Mouse (Mus musculus): ENCODE measurements around the gene Kcnip3. TPM values are rescaled to one million over a fixed set of nuclear protein-coding genes. Genes with fewer than 3 reads are reported as not detected.
A peak's percentile ranks its signal among the peaks of the same experiment; 100 is the strongest.

Gene Kcnip3
- polyA plus RNA-seq, 1 experiment from 2014 or later, result 2.4 TPM

GRCm38 (mm10) chr2:127459341-127459740 is 62.6 kb downstream of the Kcnip3 start:
- H3K36me3 ChIP-seq, result no peaks in the 10 kb centered on the region
- H3K27ac ChIP-seq, result no peak overlapping the region
- 82% methylated on average over 2 of the region's 2 CpGs for WGBS
- no peak overlapping the region for H3K4me2 ChIP-seq
- no peaks in the 10 kb centered on the region for H3K9me3 ChIP-seq
- H3K9ac ChIP-seq, result no peak overlapping the region
- ATAC-seq (ENCODE audit: insufficient number of reproducible peaks, insufficient read depth, low FRiP score, low TSS enrichment, low read depth), result no peak
- H3K4me1 ChIP-seq, result no peaks in the 10 kb centered on the region
- no peaks in the 10 kb centered on the region for H3K27me3 ChIP-seq
- no peak overlapping the region for H3K4me3 ChIP-seq

GRCm38 (mm10) chr2:127453764-127454163 is 68.1 kb downstream of the Kcnip3 start:
- no peak overlapping the region for H3K4me3 ChIP-seq
- no peak overlapping the region for H3K4me2 ChIP-seq
- peaks cover 15% of the 10 kb centered on the region for H3K27me3 ChIP-seq
- no peaks in the 10 kb centered on the region for H3K9me3 ChIP-seq
- WGBS, result 5% methylated on average over 5 of the region's 5 CpGs
- H3K4me1 ChIP-seq, result peaks cover 4% of the 10 kb centered on the region
- ATAC-seq (ENCODE audit: insufficient number of reproducible peaks, insufficient read depth, low FRiP score, low TSS enrichment, low read depth), result no peak
- no peak overlapping the region for H3K27ac ChIP-seq
- no peaks in the 10 kb centered on the region for H3K36me3 ChIP-seq
- H3K9ac ChIP-seq, result no peak overlapping the region

- Histone ChIP-seq H3K4me2 (no peak overlapping the region), H3K27ac (no peak overlapping the region), H3K4me3 (no peak overlapping the region), H3K9me3 (no peaks in the 10 kb centered on the region), H3K27me3 (peaks cover 15% of the 10 kb centered on the region), H3K9ac (no peak overlapping the region), H3K36me3 (no peaks in the 10 kb centered on the region), H3K4me1 (peaks cover 4% of the 10 kb centered on the region)
- 84% methylated on average over 9 of the region's 9 CpGs for WGBS
- no peak for ATAC-seq (ENCODE audit: insufficient number of reproducible peaks, insufficient read depth, low FRiP score, low TSS enrichment, low read depth)
Observed at GRCm38 (mm10) chr2:127453141-127453540, 68.8 kb downstream of the Kcnip3 start.

- Histone ChIP-seq H3K27me3 (peaks cover 15% of the 10 kb centered on the region), H3K4me3 (no peak overlapping the region), H3K9ac (no peak overlapping the region), H3K4me1 (peaks cover 4% of the 10 kb centered on the region), H3K9me3 (no peaks in the 10 kb centered on the region), H3K27ac (no peak overlapping the region), H3K36me3 (no peaks in the 10 kb centered on the region), H3K4me2 (no peak overlapping the region)
- no peak for ATAC-seq (ENCODE audit: insufficient number of reproducible peaks, insufficient read depth, low FRiP score, low TSS enrichment, low read depth)
- WGBS, result 48% methylated on average over 6 of the region's 6 CpGs
Observed at GRCm38 (mm10) chr2:127451748-127452147, 70.1 kb downstream of the Kcnip3 start.

GRCm38 (mm10) chr2:127449691-127450090 is 72.2 kb downstream of the Kcnip3 start:
- Histone ChIP-seq H3K4me2 (no peak overlapping the region), H3K9ac (peak overlapping the region; percentile 27; the same call in 1 of the 2 replicates), H3K36me3 (no peaks in the 10 kb centered on the region), H3K4me1 (peaks cover 7% of the 10 kb centered on the region), H3K27me3 (peaks cover 15% of the 10 kb centered on the region), H3K9me3 (no peaks in the 10 kb centered on the region), H3K27ac (no peak overlapping the region), H3K4me3 (no peak overlapping the region)
- no peak for ATAC-seq (ENCODE audit: insufficient number of reproducible peaks, insufficient read depth, low FRiP score, low TSS enrichment, low read depth)
- 30% methylated on average over 7 of the region's 7 CpGs for WGBS

- WGBS, result 55% methylated on average over 3 of the region's 3 CpGs
- Histone ChIP-seq H3K36me3 (no peaks in the 10 kb centered on the region), H3K4me2 (no peak overlapping the region), H3K27ac (no peak overlapping the region), H3K27me3 (0 out of 2 replicates have a peak, but pooled peaks cover 6% of the 10 kb centered on the region), H3K9me3 (no peaks in the 10 kb centered on the region), H3K4me1 (peaks cover 22% of the 10 kb centered on the region), H3K9ac (no peak overlapping the region), H3K4me3 (no peak overlapping the region)
- no peak for ATAC-seq (ENCODE audit: insufficient number of reproducible peaks, insufficient read depth, low FRiP score, low TSS enrichment, low read depth)
Observed at GRCm38 (mm10) chr2:127446847-127447246, 75.0 kb downstream of the Kcnip3 start.

GRCm38 (mm10) chr2:127444055-127444789 is 77.7 kb downstream of the Kcnip3 start, which contains the start of gene Fahd2a:
Gene Fahd2a (minus strand): TSS chr2:127444565.
- peak within 1 kb of the TSS; percentile 86 for H3K9ac ChIP-seq
- no peaks in the 10 kb centered on the region for H3K36me3 ChIP-seq
- H3K27ac ChIP-seq, result no peak within 1 kb of the TSS; the same call in 1 of the 2 replicates
- peak; percentile 74 for ATAC-seq (ENCODE audit: insufficient number of reproducible peaks, insufficient read depth, low FRiP score, low TSS enrichment, low read depth)
- peak within 1 kb of the TSS; percentile 80 for H3K4me3 ChIP-seq
- 3% methylated on average over 37 of the region's 37 CpGs for WGBS
- H3K4me1 ChIP-seq, result peaks cover 18% of the 10 kb centered on the region
- H3K4me2 ChIP-seq, result peak within 1 kb of the TSS; percentile 87
- H3K27me3 ChIP-seq, result no peaks in the 10 kb centered on the region
- H3K9me3 ChIP-seq, result no peaks in the 10 kb centered on the region

GRCm38 (mm10) chr2:127437697-127438096 is 84.2 kb downstream of the Kcnip3 start:
- Histone ChIP-seq H3K4me2 (no peak overlapping the region), H3K9me3 (no peaks in the 10 kb centered on the region), H3K27ac (no peak overlapping the region), H3K9ac (no peak overlapping the region), H3K4me1 (peaks cover under 1% of the 10 kb centered on the region; the same call in 1 of the 2 replicates), H3K36me3 (peaks cover 46% of the 10 kb centered on the region), H3K27me3 (no peaks in the 10 kb centered on the region), H3K4me3 (no peak overlapping the region)
- WGBS, result 86% methylated on average over 5 of the region's 5 CpGs
- no peak for ATAC-seq (ENCODE audit: insufficient number of reproducible peaks, insufficient read depth, low FRiP score, low TSS enrichment, low read depth)

- WGBS, result 91% methylated on average over 2 of the region's 2 CpGs
- Histone ChIP-seq H3K27ac (no peak overlapping the region), H3K4me2 (no peak overlapping the region), H3K27me3 (no peaks in the 10 kb centered on the region), H3K4me3 (no peak overlapping the region), H3K9me3 (no peaks in the 10 kb centered on the region), H3K36me3 (peaks cover 46% of the 10 kb centered on the region), H3K9ac (no peak overlapping the region), H3K4me1 (no peaks in the 10 kb centered on the region)
- no peak for ATAC-seq (ENCODE audit: insufficient number of reproducible peaks, insufficient read depth, low FRiP score, low TSS enrichment, low read depth)
Observed at GRCm38 (mm10) chr2:127435554-127435953, 86.3 kb downstream of the Kcnip3 start.

- no peak for ATAC-seq (ENCODE audit: insufficient number of reproducible peaks, insufficient read depth, low FRiP score, low TSS enrichment, low read depth)
- H3K27me3 ChIP-seq, result no peaks in the 10 kb centered on the region
- H3K9me3 ChIP-seq, result no peaks in the 10 kb centered on the region
- no peak overlapping the region for H3K4me2 ChIP-seq
- H3K4me1 ChIP-seq, result no peaks in the 10 kb centered on the region
- peaks cover 46% of the 10 kb centered on the region for H3K36me3 ChIP-seq
- 38% methylated on average over 2 of the region's 2 CpGs for WGBS
- no peak overlapping the region for H3K4me3 ChIP-seq
- H3K27ac ChIP-seq, result no peak overlapping the region
- H3K9ac ChIP-seq, result no peak overlapping the region
Observed at GRCm38 (mm10) chr2:127435135-127435534, 86.8 kb downstream of the Kcnip3 start.

GRCm38 (mm10) chr2:127433487-127434295 is 88.2 kb downstream of the Kcnip3 start:
- 76% methylated on average over 9 of the region's 9 CpGs for WGBS

More at GRCm38 (mm10) chr2:127433487-127434295, 88.2 kb downstream of the Kcnip3 start:
- Histone ChIP-seq H3K27me3 (no peaks in the 10 kb centered on the region), H3K4me2 (no peak overlapping the region), H3K4me3 (no peak overlapping the region), H3K27ac (no peak overlapping the region), H3K9ac (no peak overlapping the region), H3K9me3 (no peaks in the 10 kb centered on the region), H3K36me3 (peaks cover 46% of the 10 kb centered on the region), H3K4me1 (no peaks in the 10 kb centered on the region)
- no peak; the same call in 1 of the 2 replicates for ATAC-seq (ENCODE audit: insufficient number of reproducible peaks, insufficient read depth, low FRiP score, low TSS enrichment, low read depth)

Measured in embryonic facial prominence, embryonic 13.5 days (tissue).